Comparison of ENCODE assay signal across 8 mouse cellular contexts in genomic region chr6:8778296-8778649, GRCm38 (mm10). TPM values are rescaled to one million over a fixed set of nuclear protein-coding genes. Genes with fewer than 3 reads are reported as not detected.
A peak's percentile ranks its signal among the peaks of the same experiment; 100 is the strongest.
DNase-seq lines count a peak whose midpoint lies in the region; ATAC-seq and TF ChIP-seq lines count a peak whose summit lies in the region.

Gene Ica1 (minus strand): TSS chr6:8778488.

- intact Hi-C loops in heart, postnatal 14 days (cut with DNase I) = no loop called here

- peak within 1 kb of the TSS; percentile 54 for H3K27ac ChIP-seq in heart, embryonic 11.5 days (ENCODE audit: low read depth, low read length)
- no peak within 1 kb of the TSS for H3K27ac ChIP-seq in ES-E14 (ENCODE audit: insufficient read depth, low read depth, low read length, poor library complexity, severe bottlenecking)
- H3K27ac ChIP-seq in cortical plate, adult 2 months (ENCODE audit: insufficient read depth, low read length) = peak within 1 kb of the TSS; percentile 79
- H3K27ac ChIP-seq in hindbrain, embryonic 16.5 days (ENCODE audit: low read depth, low read length) = peak within 1 kb of the TSS; percentile 91
- H3K27ac ChIP-seq in liver, embryonic 14.5 days = no peak within 1 kb of the TSS
- H3K27ac ChIP-seq in small intestine, adult 2 months (ENCODE audit: insufficient read depth, low read depth, low read length) = peak within 1 kb of the TSS; percentile 6; the same call in 1 of the 2 replicates

- TF ChIP-seq EP300 in liver, embryonic 14.5 days (IDR thresholded peaks at IDR 0.05; ENCODE audit: low read depth) = no peak

- H3K9me3 ChIP-seq in heart, embryonic 11.5 days (replicated peaks; ENCODE audit: control insufficient read depth, low read length) = no peaks in the 10 kb centered on the region
- no peaks in the 10 kb centered on the region for H3K9me3 ChIP-seq in ES-E14 (ENCODE audit: control insufficient read depth, insufficient read depth, low read depth, low read length)
- no peaks in the 10 kb centered on the region for H3K9me3 ChIP-seq in hindbrain, embryonic 16.5 days (ENCODE audit: control insufficient read depth, low read length)
- H3K9me3 ChIP-seq in liver, embryonic 14.5 days (ENCODE audit: control insufficient read depth, low read length) = no peaks in the 10 kb centered on the region

- H3K36me3 ChIP-seq in heart, embryonic 11.5 days (ENCODE audit: control insufficient read depth, insufficient read depth, low read length) = no peaks in the 10 kb centered on the region
- H3K36me3 ChIP-seq in ES-E14 (ENCODE audit: control insufficient read depth, insufficient read depth, low read length, poor library complexity, severe bottlenecking) = no peaks in the 10 kb centered on the region
- H3K36me3 ChIP-seq in hindbrain, embryonic 16.5 days (ENCODE audit: control insufficient read depth, insufficient read depth, low read length) = no peaks in the 10 kb centered on the region
- H3K36me3 ChIP-seq in liver, embryonic 14.5 days (replicated peaks; ENCODE audit: control insufficient read depth, insufficient read depth, low read depth) = no peaks in the 10 kb centered on the region
- H3K36me3 ChIP-seq in small intestine, adult 2 months (ENCODE audit: control insufficient read depth, insufficient read depth, low read length) = no peaks in the 10 kb centered on the region

- in situ Hi-C loops in ES-E14 (cut with MboI; ENCODE audit: low sequenced_read_pairs in 2 of 2, unreplicated experiment in 2 of 2) = no loop called here

- H3K27me3 ChIP-seq in heart, embryonic 11.5 days (ENCODE audit: control insufficient read depth, insufficient read depth, low read length) = no peaks in the 10 kb centered on the region
- no peaks in the 10 kb centered on the region for H3K27me3 ChIP-seq in hindbrain, embryonic 16.5 days (replicated peaks; ENCODE audit: control insufficient read depth, insufficient read depth, low read length)
- peaks cover 26% of the 10 kb centered on the region for H3K27me3 ChIP-seq in liver, embryonic 14.5 days (ENCODE audit: control insufficient read depth, insufficient read depth, low read length)
- no peaks in the 10 kb centered on the region for H3K27me3 ChIP-seq in small intestine, adult 2 months (ENCODE audit: control insufficient read depth, insufficient read depth, low read length)

- TF ChIP-seq POLR2A in cortical plate, adult 2 months (IDR thresholded peaks at IDR 0.05; ENCODE audit: extremely low read depth, insufficient read depth, low read length) = no peak
- TF ChIP-seq POLR2A in small intestine, adult 2 months (IDR thresholded peaks at IDR 0.05; ENCODE audit: low read depth, low read length) = no peak

- 0 out of 2 replicates have a peak, but pooled peaks cover 3% of the 10 kb centered on the region for H3K4me1 ChIP-seq in heart, embryonic 11.5 days (ENCODE audit: control insufficient read depth, insufficient read depth, low read length)
- no peaks in the 10 kb centered on the region for H3K4me1 ChIP-seq in ES-E14 (ENCODE audit: control insufficient read depth in 2 of 2, insufficient read depth in 2 of 2, low read length in 2 of 2, poor library complexity in 1 of 2)
- H3K4me1 ChIP-seq in cortical plate, adult 2 months (ENCODE audit: control insufficient read depth, insufficient read depth, low read length) = peaks cover 3% of the 10 kb centered on the region
- H3K4me1 ChIP-seq in hindbrain, embryonic 16.5 days (ENCODE audit: control insufficient read depth, insufficient read depth, low read depth, low read length) = no peaks in the 10 kb centered on the region
- H3K4me1 ChIP-seq in liver, embryonic 14.5 days (replicated peaks; ENCODE audit: control insufficient read depth in 2 of 2, insufficient read depth in 2 of 2, low read length in 1 of 2) = no peaks in the 10 kb centered on the region
- no peaks in the 10 kb centered on the region for H3K4me1 ChIP-seq in small intestine, adult 2 months (ENCODE audit: control insufficient read depth, insufficient read depth, insufficient read length, low read length)

- H3K4me2 ChIP-seq in heart, embryonic 11.5 days = peak within 1 kb of the TSS; percentile 91
- H3K4me2 ChIP-seq in hindbrain, embryonic 16.5 days (ENCODE audit: low read length) = peak within 1 kb of the TSS; percentile 80
- H3K4me2 ChIP-seq in liver, embryonic 14.5 days (ENCODE audit: low read depth) = peak within 1 kb of the TSS; percentile 65

- H3K4me3 ChIP-seq in heart, embryonic 11.5 days (ENCODE audit: low read depth, low read length) = peak within 1 kb of the TSS; percentile 90
- peak within 1 kb of the TSS; percentile 80 to 93 for H3K4me3 ChIP-seq in ES-E14 (ENCODE audit: insufficient read depth in 1 of 2, low read depth in 1 of 2, low read length in 2 of 2, poor library complexity in 1 of 2, severe bottlenecking in 1 of 2)
- peak within 1 kb of the TSS; percentile 81 for H3K4me3 ChIP-seq in cortical plate, adult 2 months (ENCODE audit: insufficient read depth, low read length)
- H3K4me3 ChIP-seq in hindbrain, embryonic 16.5 days (ENCODE audit: low read length) = peak within 1 kb of the TSS; percentile 88
- peak within 1 kb of the TSS; percentile 55 to 58 for H3K4me3 ChIP-seq in liver, embryonic 14.5 days (ENCODE audit: insufficient read depth in 1 of 2, low read depth in 2 of 2, low read length in 2 of 2)
- peak within 1 kb of the TSS; percentile 67 for H3K4me3 ChIP-seq in small intestine, adult 2 months (ENCODE audit: low read depth, low read length)

- TF ChIP-seq CTCF in cortical plate, adult 2 months (IDR thresholded peaks at IDR 0.05; ENCODE audit: extremely low read depth, insufficient read depth, low read length) = no peak
- no peak for TF ChIP-seq CTCF in liver, embryonic 14.5 days (IDR thresholded peaks at IDR 0.05; ENCODE audit: low read depth)
- no peak for TF ChIP-seq CTCF in small intestine, adult 2 months (IDR thresholded peaks at IDR 0.05; ENCODE audit: extremely low read depth, insufficient read length, insufficient replicate concordance, low read depth, low read length)

- peak; percentile 59; the same call in 1 of the 2 replicates for ATAC-seq in heart, embryonic 11.5 days (replicated peaks; ENCODE audit: insufficient number of reproducible peaks, low FRiP score, low TSS enrichment)
- ATAC-seq in hindbrain, embryonic 16.5 days = peak; percentile 65
- ATAC-seq in liver, embryonic 14.5 days (ENCODE audit: insufficient read depth) = peak; percentile 40; the same call in 1 of the 2 replicates
- ATAC-seq in monocyte, adult 5-6 weeks (replicated peaks; ENCODE audit: insufficient number of reproducible peaks, low FRiP score, low TSS enrichment, poor library complexity, severe bottlenecking) = no peak

- no peak for DNase-seq in heart, postnatal 14 days
- DNase-seq in ES-E14 (ENCODE audit: low read depth, low spot score) = no peak
- DNase-seq in liver, embryonic 14.5 days (ENCODE audit: low read depth in 3 of 3, low spot score in 3 of 3) = no peak

- WGBS in heart, embryonic 11.5 days (ENCODE audit: insufficient replicate concordance) = 1% methylated on average over 16 of the region's 16 CpGs
- WGBS in hindbrain, embryonic 16.5 days = under 1% methylated on average over 16 of the region's 16 CpGs
- 2% methylated on average over 13 of the region's 16 CpGs for WGBS in liver, embryonic 14.5 days (ENCODE audit: insufficient replicate concordance)
- under 1% methylated on average over 16 of the region's 16 CpGs for WGBS in small intestine, adult 2 months

- H3K9ac ChIP-seq in heart, embryonic 11.5 days (ENCODE audit: low read depth, low read length) = peak within 1 kb of the TSS; percentile 75
- H3K9ac ChIP-seq in ES-E14 (ENCODE audit: insufficient read depth, low read depth, low read length, poor library complexity, severe bottlenecking) = peak within 1 kb of the TSS; percentile 69
- peak within 1 kb of the TSS; percentile 92 for H3K9ac ChIP-seq in hindbrain, embryonic 16.5 days (ENCODE audit: low read depth, low read length)
- H3K9ac ChIP-seq in liver, embryonic 14.5 days (replicated peaks) = no peak within 1 kb of the TSS; the same call in 1 of the 2 replicates

TF ChIP-seq in ES-E14, 5 proteins besides CTCF, POLR2A, EP300 and RAD21:
- TF ChIP-seq ZNF384 (IDR thresholded peaks at IDR 0.05; ENCODE audit: low read depth, low read length) (no peak), HCFC1 (IDR thresholded peaks at IDR 0.05; ENCODE audit: borderline replicate concordance, insufficient read depth, low read length) (no peak), MAFK (IDR thresholded peaks at IDR 0.05; ENCODE audit: insufficient read depth, low read depth, low read length) (no peak), CHD2 (IDR thresholded peaks at IDR 0.05; ENCODE audit: low read depth, low read length) (no peak), ZC3H11A (IDR thresholded peaks at IDR 0.05; ENCODE audit: borderline replicate concordance, low read depth, low read length) (no peak)

RNA-seq across cellular contexts. Expression of gene Ica1, which starts in this region (rescaled TPM):
- 36.9 and 37.1 TPM in 2 replicates for polyA plus RNA-seq in heart, embryonic 11.5 days (2014; fragmentation: Nextera tagmentation; extraction: Ambion mirVana)
- 1 to 10 TPM; 6.3 to 9.1 TPM for total RNA-seq in heart, postnatal 14 days (2021)
- 3.5 and 3.6 TPM in 2 replicates for total RNA-seq in ES-E14 (2012; rRNA removed)
- polyA plus RNA-seq in cortical plate, adult 2 months (2012; rRNA removed) = 46.7 and 49.5 TPM in 2 replicates
- 75.5 and 81.0 TPM in 2 replicates for polyA plus RNA-seq in hindbrain, embryonic 16.5 days (2015; fragmentation: Nextera tagmentation; extraction: Ambion mirVana)
- 1.0 and 1.9 TPM in 2 replicates for polyA plus RNA-seq in liver, embryonic 14.5 days (2012; rRNA removed)
- 5.0 and 5.5 TPM in 2 replicates for polyA plus RNA-seq in liver, embryonic 14.5 days (2014; fragmentation: Nextera tagmentation; extraction: Ambion mirVana)
- 1.3 and 1.5 TPM in 2 replicates for polyA plus RNA-seq in small intestine, adult 2 months (2012; rRNA removed)
- 0.39 to 4.6 TPM (median 3.5 TPM) in 3 replicates for total RNA-seq in monocyte, adult 5-6 weeks (2017)

Comparison
In these comparisons a context has a peak if more than half of its experiments do, and no peak if none do; other contexts are left out.
1. H3K27ac ChIP-seq: peak in heart, embryonic 11.5 days (single experiment), cortical plate, adult 2 months (single experiment), hindbrain, embryonic 16.5 days (single experiment) and small intestine, adult 2 months (single experiment); none in ES-E14 (single experiment) and liver, embryonic 14.5 days (single experiment).
2. Peak in every context shown above with its lines, with median percentiles within 50 percentile points of each other: H3K4me2 ChIP-seq and H3K4me3 ChIP-seq.